Mouse (Mus musculus) midbrain, embryonic 16.5 days (tissue): ENCODE results near the gene Pdzrn3. TPM values are rescaled to one million over a fixed set of nuclear protein-coding genes. Genes with fewer than 3 reads are reported as not detected.

ENCODE experiments used
- ATAC-seq: fragments of 200-750 bp; cut with Nextera tagmentation; 2 replicates; pipeline ENCODE4 v1.8.0; 2017; ENCODE audit warnings: moderate TSS enrichment
- H3K27ac ChIP-seq: fragments of 300-500 bp; sonication (generic); 2 replicates; pipeline ENCODE4 v1.5.1; 2014; ENCODE audit warnings: mild to moderate bottlenecking, low read length, mixed read lengths
- H3K27me3 ChIP-seq: fragments of 300-500 bp; sonication (generic); 2 replicates; pipeline ENCODE4 v1.6.1; 2014; ENCODE audit warnings: low read depth, low read length, mixed read lengths; ENCODE audit not compliant: control insufficient read depth, insufficient read depth
- H3K36me3 ChIP-seq: fragments of 300-500 bp; sonication (generic); 2 replicates; pipeline ENCODE4 v1.6.1; 2014; ENCODE audit warnings: mild to moderate bottlenecking, low read length, moderate library complexity, mixed read lengths; ENCODE audit not compliant: control insufficient read depth, insufficient read depth
- H3K4me1 ChIP-seq: fragments of 300-500 bp; sonication (generic); 2 replicates; pipeline ENCODE4 v1.6.1; 2014; ENCODE audit warnings: mild to moderate bottlenecking, low read length, mixed read lengths; ENCODE audit not compliant: control insufficient read depth, insufficient read depth
- H3K4me2 ChIP-seq: fragments of 300-500 bp; sonication (generic); 2 replicates; pipeline ENCODE4 v1.6.1; 2014; ENCODE audit warnings: mild to moderate bottlenecking, low read length, mixed read lengths
- H3K4me3 ChIP-seq: fragments of 300-500 bp; sonication (generic); 2 replicates; pipeline ENCODE4 v1.5.1; 2014; ENCODE audit warnings: low read depth, mild to moderate bottlenecking, low read length, moderate library complexity, mixed read lengths
- H3K9ac ChIP-seq: fragments of 300-500 bp; sonication (generic); 2 replicates; pipeline ENCODE4 v1.6.1; 2014; ENCODE audit warnings: low read depth, low read length, mixed read lengths
- H3K9me3 ChIP-seq: fragments of 300-500 bp; sonication (generic); replicated peaks from 2 replicates; pipeline ENCODE4 v1.6.1; 2014; ENCODE audit warnings: mild to moderate bottlenecking, low read length, mixed read lengths; ENCODE audit not compliant: control insufficient read depth, poor library complexity, severe bottlenecking
- WGBS: fragments of 180-500 bp; shearing (Covaris S2); extraction: QIAGEN DNeasy Blood & Tissue Kit; methylation state at CpG from one replicate; pipeline ENCODE4 v1.1.7; 2014; 5-methylcytosine and 5-hydroxymethylcytosine counted together
- polyA plus RNA-seq: library from polyadenylated mRNA; unstranded; fragments of >200 nt; fragmentation: Nextera tagmentation; extraction: Ambion mirVana; gene quantifications from 2 replicates; pipeline ENCODE4 v1.2.1, GENCODE M21; 2015

Gene Pdzrn3
- polyA plus RNA-seq, 1 experiment from 2014 or later = 20.3 TPM

GRCm38 (mm10) chr6:101360211-101360737 lies 17.4 kb downstream of the Pdzrn3 start:
- no peak for ATAC-seq
- 69% methylated on average over 12 of the region's 12 CpGs for whole genome bisulfite sequencing
- H3K4me3 ChIP-seq = no peak overlapping the region

DNA sequence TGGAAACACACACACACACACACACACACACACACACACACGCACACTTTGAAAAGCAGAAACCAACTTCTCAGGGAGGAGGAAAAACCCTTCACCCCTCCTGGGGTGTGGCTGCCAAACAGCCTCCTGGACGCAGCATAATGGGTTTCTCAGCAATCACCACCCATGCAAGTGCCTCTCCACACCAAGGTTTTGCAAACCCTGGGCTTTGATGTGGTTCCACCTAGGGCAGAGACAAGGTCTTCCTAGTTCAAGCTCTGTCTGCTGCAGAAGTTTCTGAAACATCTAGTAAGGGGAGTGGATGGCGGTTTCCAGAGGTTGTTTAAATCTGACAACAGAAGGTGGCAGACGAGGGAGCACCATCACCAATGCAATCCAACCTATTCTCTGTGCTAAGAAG lies 18.1 kb downstream of the Pdzrn3 start:
- Histone ChIP-seq H3K9ac (no peak overlapping the region), H3K4me2 (no peak overlapping the region), H3K36me3 (no peaks in the 10 kb centered on the region), H3K4me1 (peaks cover 4% of the 10 kb centered on the region; the same call in 1 of the 2 replicates), H3K27ac (no peak overlapping the region), H3K4me3 (no peak overlapping the region), H3K27me3 (no peaks in the 10 kb centered on the region), H3K9me3 (no peaks in the 10 kb centered on the region)
- 78% methylated on average over 4 of the region's 4 CpGs for WGBS
- no peak for ATAC-seq

More at GRCm38 (mm10) chr6:101360211-101360737, 17.4 kb downstream of the Pdzrn3 start:
- Histone ChIP-seq H3K4me1 (peaks cover 4% of the 10 kb centered on the region; the same call in 1 of the 2 replicates), H3K9ac (no peak overlapping the region), H3K9me3 (no peaks in the 10 kb centered on the region), H3K4me2 (no peak overlapping the region), H3K36me3 (no peaks in the 10 kb centered on the region), H3K27me3 (no peaks in the 10 kb centered on the region), H3K27ac (no peak overlapping the region)

GRCm38 (mm10) chr6:101354887-101355286 lies 22.8 kb downstream of the Pdzrn3 start:
- Histone ChIP-seq H3K9ac (no peak overlapping the region), H3K9me3 (no peaks in the 10 kb centered on the region), H3K4me3 (no peak overlapping the region), H3K4me1 (peaks cover 8% of the 10 kb centered on the region), H3K36me3 (no peaks in the 10 kb centered on the region), H3K27ac (no peak overlapping the region), H3K4me2 (no peak overlapping the region), H3K27me3 (no peaks in the 10 kb centered on the region)
- ATAC-seq = no peak
- WGBS = 39% methylated on average over 1 of the region's 1 CpGs

DNA sequence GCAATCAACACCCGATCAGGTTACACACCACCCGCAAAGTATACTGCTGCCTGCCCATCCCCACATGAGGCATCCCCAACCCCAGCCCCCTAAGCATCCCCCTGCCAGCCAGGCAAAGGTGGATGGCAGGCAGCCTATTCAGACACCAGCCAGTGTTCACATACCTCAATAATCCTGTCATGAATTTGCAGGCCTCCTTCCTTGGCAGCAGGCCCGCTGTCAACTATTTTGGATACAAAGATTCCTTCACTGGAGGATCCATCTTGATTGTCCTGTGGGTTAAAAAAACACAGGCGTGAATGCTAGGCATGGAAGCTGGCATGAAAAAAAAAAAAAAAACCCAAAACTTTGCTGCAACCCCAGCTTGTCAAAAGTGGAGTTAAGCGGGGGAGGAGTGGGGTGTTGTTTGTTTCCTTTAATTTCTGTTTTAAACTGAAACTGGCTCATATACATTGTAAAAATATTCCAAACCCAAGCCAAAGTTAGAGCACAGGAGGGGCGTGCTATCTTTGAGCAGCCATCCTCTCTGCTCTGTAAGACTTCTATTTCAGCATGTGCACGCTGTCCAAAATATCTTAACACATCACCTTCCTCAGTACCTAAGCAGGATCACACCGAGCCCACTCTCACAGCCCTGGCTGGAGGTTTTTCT lies 23.3 kb downstream of the Pdzrn3 start:
- H3K27me3 ChIP-seq = no peaks in the 10 kb centered on the region
- 46% methylated on average over 8 of the region's 8 CpGs for WGBS
- peak overlapping the region; percentile 6; the same call in 1 of the 2 replicates for H3K4me2 ChIP-seq
- no peaks in the 10 kb centered on the region for H3K9me3 ChIP-seq
- H3K9ac ChIP-seq = no peak overlapping the region
- no peak overlapping the region for H3K4me3 ChIP-seq
- H3K27ac ChIP-seq = no peak overlapping the region
- peaks cover 8% of the 10 kb centered on the region for H3K4me1 ChIP-seq
- no peaks in the 10 kb centered on the region for H3K36me3 ChIP-seq
- peak; percentile 56; the same call in 1 of the 2 replicates for ATAC-seq

GRCm38 (mm10) chr6:101353701-101354100 lies 24.0 kb downstream of the Pdzrn3 start:
- H3K27ac ChIP-seq = no peak overlapping the region
- H3K9me3 ChIP-seq = no peaks in the 10 kb centered on the region
- no peaks in the 10 kb centered on the region for H3K36me3 ChIP-seq
- 47% methylated on average over 7 of the region's 7 CpGs for WGBS
- no peak overlapping the region for H3K9ac ChIP-seq
- H3K27me3 ChIP-seq = no peaks in the 10 kb centered on the region
- peaks cover 8% of the 10 kb centered on the region for H3K4me1 ChIP-seq
- ATAC-seq = no peak
- peak overlapping the region; percentile 6; the same call in 1 of the 2 replicates for H3K4me2 ChIP-seq
- H3K4me3 ChIP-seq = no peak overlapping the region

DNA sequence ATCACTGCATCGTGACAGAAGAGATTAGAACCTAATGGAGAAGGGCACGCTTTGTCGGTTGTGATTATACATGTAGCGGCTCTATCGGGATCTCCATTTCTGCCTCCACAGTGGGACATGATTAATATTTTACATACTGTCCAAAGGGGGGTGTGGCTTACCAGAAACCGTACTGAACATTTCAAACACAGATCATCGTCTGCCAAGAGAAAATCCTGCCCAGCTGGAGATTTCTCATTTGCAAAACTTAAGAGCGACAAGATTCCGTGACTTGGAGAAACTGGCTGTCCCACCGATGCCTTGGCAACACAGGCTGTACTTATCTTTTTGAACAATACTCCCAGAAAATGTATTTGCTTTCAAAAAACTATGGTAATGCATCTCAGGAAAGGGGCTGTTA lies 25.1 kb downstream of the Pdzrn3 start:
- no peaks in the 10 kb centered on the region for H3K9me3 ChIP-seq
- no peak overlapping the region for H3K27ac ChIP-seq
- H3K36me3 ChIP-seq = no peaks in the 10 kb centered on the region
- H3K4me3 ChIP-seq = no peak overlapping the region
- no peak overlapping the region for H3K9ac ChIP-seq
- 41% methylated on average over 10 of the region's 10 CpGs for WGBS
- ATAC-seq = no peak
- H3K27me3 ChIP-seq = no peaks in the 10 kb centered on the region
- H3K4me1 ChIP-seq = peaks cover 8% of the 10 kb centered on the region
- H3K4me2 ChIP-seq = no peak overlapping the region

- 88% methylated on average over 1 of the region's 1 CpGs for WGBS
Observed at GRCm38 (mm10) chr6:101351100-101351499, 26.6 kb downstream of the Pdzrn3 start.

GRCm38 (mm10) chr6:101350414-101350973 lies 27.2 kb downstream of the Pdzrn3 start:
- Histone ChIP-seq H3K36me3 (no peaks in the 10 kb centered on the region), H3K27me3 (no peaks in the 10 kb centered on the region), H3K9me3 (no peaks in the 10 kb centered on the region), H3K9ac (no peak overlapping the region), H3K4me2 (no peak overlapping the region), H3K4me1 (peaks cover 4% of the 10 kb centered on the region; the same call in 1 of the 2 replicates), H3K27ac (no peak overlapping the region), H3K4me3 (no peak overlapping the region)
- no peak for ATAC-seq
- WGBS = 38% methylated on average over 7 of the region's 7 CpGs

More at GRCm38 (mm10) chr6:101351100-101351499, 26.6 kb downstream of the Pdzrn3 start:
- H3K36me3 ChIP-seq = no peaks in the 10 kb centered on the region
- no peak overlapping the region for H3K27ac ChIP-seq
- H3K4me1 ChIP-seq = peaks cover 4% of the 10 kb centered on the region; the same call in 1 of the 2 replicates
- no peak overlapping the region for H3K4me2 ChIP-seq
- H3K9ac ChIP-seq = no peak overlapping the region
- no peaks in the 10 kb centered on the region for H3K9me3 ChIP-seq
- no peaks in the 10 kb centered on the region for H3K27me3 ChIP-seq
- ATAC-seq = no peak
- H3K4me3 ChIP-seq = no peak overlapping the region

DNA sequence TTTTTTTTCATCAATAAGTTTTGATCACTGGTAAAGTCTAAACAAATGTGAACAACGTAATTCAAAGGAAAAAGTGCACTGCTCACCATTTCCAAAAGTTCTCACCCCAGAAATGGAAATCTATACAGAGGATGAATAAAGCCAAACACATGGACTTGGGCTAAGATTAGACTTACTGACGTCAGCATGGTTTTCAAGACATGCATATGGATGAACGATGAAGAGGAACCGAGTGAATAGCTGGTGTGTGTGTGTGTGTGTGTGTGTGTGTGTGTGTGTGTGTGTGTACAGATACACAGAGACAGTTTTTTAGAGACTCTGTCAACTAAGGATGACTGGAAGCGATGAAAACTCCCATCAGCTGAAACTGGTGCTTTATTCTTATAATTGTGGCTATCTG lies 29.2 kb downstream of the Pdzrn3 start:
- Histone ChIP-seq H3K27me3 (no peaks in the 10 kb centered on the region), H3K9me3 (no peaks in the 10 kb centered on the region), H3K4me1 (peaks cover 2% of the 10 kb centered on the region; the same call in 1 of the 2 replicates), H3K4me3 (no peak overlapping the region), H3K4me2 (no peak overlapping the region), H3K27ac (no peak overlapping the region), H3K9ac (no peak overlapping the region), H3K36me3 (no peaks in the 10 kb centered on the region)
- ATAC-seq = no peak
- 49% methylated on average over 5 of the region's 5 CpGs for WGBS
